Mouse (Mus musculus): Measurements from ENCODE around the gene Bcar3. TPM values are rescaled to one million over a fixed set of nuclear protein-coding genes. Genes with fewer than 3 reads are reported as not detected.

Gene Bcar3
- total and polyA plus RNA-seq, 2 experiments from 2014 or later, result 7.3 to 11.4 TPM

GRCm38 (mm10) chr3:122438143-122438825 is 144.3 kb downstream of the Bcar3 start:
- TF ChIP-seq CTCF (IDR thresholded peaks at IDR 0.05; ENCODE audit: low read depth), result no peak
- H3K36me3 ChIP-seq (ENCODE audit: insufficient read depth), result no peaks in the 10 kb centered on the region
- 67% methylated on average over 7 of the region's 7 CpGs for WGBS
- no peaks in the 10 kb centered on the region for H3K9me3 ChIP-seq (ENCODE audit: low read length)
- no peak overlapping the region for H3K4me2 ChIP-seq (ENCODE audit: low read depth)
- no peak overlapping the region for H3K27ac ChIP-seq (ENCODE audit: low read depth, low read length)
- H3K4me1 ChIP-seq (ENCODE audit: insufficient read depth), result no peaks in the 10 kb centered on the region; the same call in 1 of the 2 replicates
- no peak overlapping the region for H3K4me3 ChIP-seq (ENCODE audit: low read depth, low read length)
- DNase-seq, result no peak
- H3K9ac ChIP-seq, result no peak overlapping the region
- ATAC-seq, result no peak
- H3K27me3 ChIP-seq (ENCODE audit: insufficient read depth, low read length), result no peaks in the 10 kb centered on the region

DNA sequence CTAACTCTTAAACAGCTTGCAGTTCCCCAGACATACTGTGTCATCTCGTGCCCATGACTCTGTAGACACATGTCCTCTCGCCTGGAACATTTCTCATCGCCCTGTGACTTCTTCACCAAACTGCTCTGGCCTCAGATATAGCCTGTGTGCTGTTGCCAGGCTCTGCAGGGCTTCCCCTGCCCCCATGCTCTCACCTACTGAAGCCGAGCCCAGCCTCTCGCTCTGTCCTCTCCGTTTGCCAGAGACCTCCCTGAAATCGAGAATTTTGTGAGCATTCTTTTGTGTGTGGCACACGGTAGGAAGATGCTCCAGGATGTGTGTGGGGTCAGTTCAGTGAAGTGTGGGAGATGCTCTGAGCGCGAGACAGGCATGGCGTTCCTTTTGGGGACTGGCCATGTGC is 151.8 kb downstream of the Bcar3 start:
- no peak overlapping the region for H3K27ac ChIP-seq (ENCODE audit: low read depth, low read length)
- no peaks in the 10 kb centered on the region for H3K36me3 ChIP-seq (ENCODE audit: insufficient read depth)
- no peak overlapping the region for H3K9ac ChIP-seq
- no peak for ATAC-seq
- no peak for DNase-seq
- no peaks in the 10 kb centered on the region for H3K9me3 ChIP-seq (ENCODE audit: low read length)
- H3K4me1 ChIP-seq (ENCODE audit: insufficient read depth), result no peaks in the 10 kb centered on the region
- H3K4me2 ChIP-seq (ENCODE audit: low read depth), result no peak overlapping the region
- TF ChIP-seq CTCF (IDR thresholded peaks at IDR 0.05; ENCODE audit: low read depth), result no peak
- WGBS, result 88% methylated on average over 11 of the region's 11 CpGs
- no peaks in the 10 kb centered on the region for H3K27me3 ChIP-seq (ENCODE audit: insufficient read depth, low read length)
- H3K4me3 ChIP-seq (ENCODE audit: low read depth, low read length), result no peak overlapping the region

DNA sequence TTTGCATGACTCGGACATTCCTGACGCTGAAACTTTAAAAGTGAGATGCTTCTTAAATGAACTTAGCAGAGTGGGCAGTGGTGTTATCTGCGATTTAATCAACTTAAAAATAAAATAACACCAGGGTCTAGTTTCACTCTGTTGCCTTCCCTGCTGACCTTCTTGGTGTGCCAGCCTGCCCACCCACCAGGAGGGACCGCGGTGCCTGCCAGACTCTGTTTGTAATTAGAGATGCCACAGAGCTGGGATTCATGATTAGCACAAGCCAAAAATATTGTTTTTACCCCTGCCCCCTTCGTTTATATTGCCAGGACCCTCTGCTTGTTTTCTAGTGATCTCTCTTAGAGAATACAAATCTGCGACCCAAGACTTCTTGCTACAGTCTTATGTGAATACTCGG is 152.7 kb downstream of the Bcar3 start:
- no peaks in the 10 kb centered on the region for H3K27me3 ChIP-seq (ENCODE audit: insufficient read depth, low read length)
- H3K36me3 ChIP-seq (ENCODE audit: insufficient read depth), result no peaks in the 10 kb centered on the region
- H3K4me3 ChIP-seq (ENCODE audit: low read depth, low read length), result no peak overlapping the region
- DNase-seq, result no peak
- no peak overlapping the region for H3K27ac ChIP-seq (ENCODE audit: low read depth, low read length)
- no peak for ATAC-seq
- no peaks in the 10 kb centered on the region for H3K4me1 ChIP-seq (ENCODE audit: insufficient read depth)
- H3K9me3 ChIP-seq (ENCODE audit: low read length), result no peaks in the 10 kb centered on the region
- 65% methylated on average over 8 of the region's 8 CpGs for WGBS
- no peak for TF ChIP-seq CTCF (IDR thresholded peaks at IDR 0.05; ENCODE audit: low read depth)
- H3K9ac ChIP-seq, result no peak overlapping the region
- no peak overlapping the region for H3K4me2 ChIP-seq (ENCODE audit: low read depth)

GRCm38 (mm10) chr3:122448196-122448595 is 154.3 kb downstream of the Bcar3 start:
- no peak overlapping the region for H3K4me2 ChIP-seq (ENCODE audit: low read depth)
- DNase-seq (no peak), ATAC-seq (no peak)
- TF ChIP-seq CTCF (IDR thresholded peaks at IDR 0.05; ENCODE audit: low read depth), result no peak
- no peaks in the 10 kb centered on the region for H3K36me3 ChIP-seq (ENCODE audit: insufficient read depth)
- H3K4me1 ChIP-seq (ENCODE audit: insufficient read depth), result no peaks in the 10 kb centered on the region
- H3K9me3 ChIP-seq (ENCODE audit: low read length), result no peaks in the 10 kb centered on the region
- no peaks in the 10 kb centered on the region for H3K27me3 ChIP-seq (ENCODE audit: insufficient read depth, low read length)
- H3K27ac ChIP-seq (ENCODE audit: low read depth, low read length), result no peak overlapping the region
- no peak overlapping the region for H3K4me3 ChIP-seq (ENCODE audit: low read depth, low read length)
- 98% methylated on average over 13 of the region's 13 CpGs for WGBS
- no peak overlapping the region for H3K9ac ChIP-seq

GRCm38 (mm10) chr3:122450041-122450440 is 156.1 kb downstream of the Bcar3 start:
- 96% methylated on average over 7 of the region's 7 CpGs for WGBS
- H3K4me1 ChIP-seq (ENCODE audit: insufficient read depth), result no peaks in the 10 kb centered on the region

GRCm38 (mm10) chr3:122453875-122454274 is 159.9 kb downstream of the Bcar3 start:
- no peaks in the 10 kb centered on the region for H3K36me3 ChIP-seq (ENCODE audit: insufficient read depth)
- H3K4me2 ChIP-seq (ENCODE audit: low read depth), result no peak overlapping the region
- 80% methylated on average over 11 of the region's 11 CpGs for WGBS
- ATAC-seq (no peak), DNase-seq (no peak)
- no peak for TF ChIP-seq CTCF (IDR thresholded peaks at IDR 0.05; ENCODE audit: low read depth)
- no peak overlapping the region for H3K27ac ChIP-seq (ENCODE audit: low read depth, low read length)
- 0 out of 2 replicates have a peak, but pooled peaks cover 8% of the 10 kb centered on the region for H3K4me1 ChIP-seq (ENCODE audit: insufficient read depth)
- no peak overlapping the region for H3K4me3 ChIP-seq (ENCODE audit: low read depth, low read length)
- no peaks in the 10 kb centered on the region for H3K27me3 ChIP-seq (ENCODE audit: insufficient read depth, low read length)
- no peak overlapping the region for H3K9ac ChIP-seq
- H3K9me3 ChIP-seq (ENCODE audit: low read length), result no peaks in the 10 kb centered on the region

More at GRCm38 (mm10) chr3:122450041-122450440, 156.1 kb downstream of the Bcar3 start:
- Histone ChIP-seq H3K4me3 (ENCODE audit: low read depth, low read length) (no peak overlapping the region), H3K27me3 (ENCODE audit: insufficient read depth, low read length) (no peaks in the 10 kb centered on the region), H3K9me3 (ENCODE audit: low read length) (no peaks in the 10 kb centered on the region), H3K4me2 (ENCODE audit: low read depth) (no peak overlapping the region), H3K9ac (no peak overlapping the region), H3K36me3 (ENCODE audit: insufficient read depth) (no peaks in the 10 kb centered on the region), H3K27ac (ENCODE audit: low read depth, low read length) (no peak overlapping the region)
- no peak for TF ChIP-seq CTCF (IDR thresholded peaks at IDR 0.05; ENCODE audit: low read depth)
- no peak for ATAC-seq
- no peak for DNase-seq

DNA sequence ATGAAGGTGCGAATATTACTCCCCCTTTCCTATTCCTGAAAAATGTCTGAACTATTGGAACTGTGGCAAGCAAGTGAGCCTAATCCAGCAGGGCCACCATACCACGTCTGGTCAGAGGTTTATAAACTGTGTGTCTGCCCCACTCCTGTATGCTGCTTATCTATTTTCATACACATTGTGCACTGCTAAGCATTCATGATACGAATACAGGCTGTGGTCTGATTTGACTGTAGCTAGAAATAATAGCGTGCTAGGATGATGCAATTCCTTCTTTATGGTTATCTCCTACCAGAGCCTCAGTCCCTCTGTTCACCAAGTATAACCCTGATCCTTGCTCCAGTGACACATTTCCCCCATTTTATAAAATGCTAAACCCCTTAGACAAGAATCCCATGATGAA is 162.2 kb downstream of the Bcar3 start:
- DNase-seq (no peak), ATAC-seq (no peak)
- H3K4me3 ChIP-seq (ENCODE audit: low read depth, low read length), result no peak overlapping the region
- WGBS, result 94% methylated on average over 4 of the region's 4 CpGs
- H3K9ac ChIP-seq, result no peak overlapping the region
- H3K4me1 ChIP-seq (ENCODE audit: insufficient read depth), result 0 out of 2 replicates have a peak, but pooled peaks cover 8% of the 10 kb centered on the region
- no peaks in the 10 kb centered on the region for H3K9me3 ChIP-seq (ENCODE audit: low read length)
- TF ChIP-seq CTCF (IDR thresholded peaks at IDR 0.05; ENCODE audit: low read depth), result no peak
- no peaks in the 10 kb centered on the region for H3K36me3 ChIP-seq (ENCODE audit: insufficient read depth)
- H3K27ac ChIP-seq (ENCODE audit: low read depth, low read length), result no peak overlapping the region
- H3K27me3 ChIP-seq (ENCODE audit: insufficient read depth, low read length), result no peaks in the 10 kb centered on the region
- H3K4me2 ChIP-seq (ENCODE audit: low read depth), result no peak overlapping the region
